Mouse (Mus musculus): ENCODE results near the gene Camkk1. TPM values are rescaled to one million over a fixed set of nuclear protein-coding genes. Genes with fewer than 3 reads are reported as not detected.
A peak's percentile ranks its signal among the peaks of the same experiment; 100 is the strongest.

Camkk1 gene
- 2.2 and 2.4 TPM in 2 replicates for polyA plus RNA-seq (2012; rRNA removed)

DNA sequence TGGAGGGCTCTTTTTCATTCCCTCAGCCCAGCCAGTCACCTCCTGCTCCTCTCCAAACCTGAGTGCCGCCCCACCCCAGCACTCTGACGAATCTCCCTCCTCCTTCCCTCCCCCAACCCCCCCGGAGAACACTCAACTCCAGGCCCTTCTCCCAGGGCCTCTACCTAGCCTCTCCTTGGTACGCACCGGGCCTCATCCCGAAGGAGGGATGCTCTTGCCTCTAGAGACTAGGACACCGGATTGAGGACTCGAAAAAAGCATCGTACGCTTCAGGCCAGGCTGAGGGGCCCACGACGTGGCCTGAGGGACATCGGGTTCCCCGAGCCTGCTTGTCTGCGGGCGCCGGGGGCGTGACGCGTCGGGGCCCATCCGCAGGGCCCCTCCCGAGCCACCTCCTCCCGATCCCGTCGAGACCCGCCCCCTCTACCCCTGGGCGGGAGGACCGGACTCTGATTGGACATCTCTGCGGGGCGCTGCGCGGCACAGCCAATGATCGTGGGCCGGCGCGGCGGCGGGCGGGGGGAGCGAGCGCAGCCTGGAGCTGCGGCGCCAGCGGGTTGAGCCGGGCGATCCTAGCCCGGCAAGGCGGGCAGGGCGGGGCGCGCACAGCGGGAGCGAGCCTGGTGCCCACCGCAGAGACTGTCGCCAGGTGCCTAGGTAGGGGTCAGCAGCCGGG, at the start of gene Camkk1:
TSS of gene Camkk1 (plus strand) at position 538 of the 676 bp plus-strand sequence.
- H3K4me3 ChIP-seq (ENCODE audit: extremely low read depth, insufficient read depth, insufficient read length): peak within 1 kb of the TSS; percentile 66
- H3K36me3 ChIP-seq (ENCODE audit: control insufficient read depth, insufficient read depth, low read length): no peaks in the 10 kb centered on the region
- peak; percentile 61 to 87 for DNase-seq (ENCODE audit: low read depth in 1 of 2, low spot score in 2 of 2)
- no peaks in the 10 kb centered on the region; the same call in 1 of the 2 replicates for H3K27me3 ChIP-seq (ENCODE audit: control insufficient read depth, insufficient read depth, low read length)
- no peak within 1 kb of the TSS for H3K27ac ChIP-seq (ENCODE audit: insufficient read depth, low read length)
- no peak for TF ChIP-seq CTCF (IDR thresholded peaks at IDR 0.05; ENCODE audit: extremely low read depth, insufficient read depth, insufficient read length, insufficient replicate concordance)
- WGBS: 4% methylated on average over 56 of the region's 57 CpGs
- peaks cover 18% of the 10 kb centered on the region for H3K4me1 ChIP-seq (ENCODE audit: control insufficient read depth, insufficient read depth, insufficient read length)

- TF ChIP-seq CTCF (IDR thresholded peaks at IDR 0.05; ENCODE audit: extremely low read depth, insufficient read depth, insufficient read length, insufficient replicate concordance): no peak
- TF ChIP-seq POLR2A (IDR thresholded peaks at IDR 0.05; ENCODE audit: low read depth, low read length): no peak
- Histone ChIP-seq H3K27ac (ENCODE audit: insufficient read depth, low read length) (no peak overlapping the region), H3K27me3 (ENCODE audit: control insufficient read depth, insufficient read depth, low read length) (no peaks in the 10 kb centered on the region), H3K4me1 (ENCODE audit: control insufficient read depth, insufficient read depth, insufficient read length) (no peaks in the 10 kb centered on the region), H3K4me3 (ENCODE audit: extremely low read depth, insufficient read depth, insufficient read length) (no peak overlapping the region), H3K36me3 (ENCODE audit: control insufficient read depth, insufficient read depth, low read length) (peaks cover 63% of the 10 kb centered on the region)
- no peak for DNase-seq (ENCODE audit: low read depth in 1 of 2, low spot score in 2 of 2)
- 89% methylated on average over 13 of the region's 13 CpGs for WGBS
Measured at GRCm38 (mm10) chr11:72974995-72975503, 43.8 kb upstream of the Camkk1 start.

DNA sequence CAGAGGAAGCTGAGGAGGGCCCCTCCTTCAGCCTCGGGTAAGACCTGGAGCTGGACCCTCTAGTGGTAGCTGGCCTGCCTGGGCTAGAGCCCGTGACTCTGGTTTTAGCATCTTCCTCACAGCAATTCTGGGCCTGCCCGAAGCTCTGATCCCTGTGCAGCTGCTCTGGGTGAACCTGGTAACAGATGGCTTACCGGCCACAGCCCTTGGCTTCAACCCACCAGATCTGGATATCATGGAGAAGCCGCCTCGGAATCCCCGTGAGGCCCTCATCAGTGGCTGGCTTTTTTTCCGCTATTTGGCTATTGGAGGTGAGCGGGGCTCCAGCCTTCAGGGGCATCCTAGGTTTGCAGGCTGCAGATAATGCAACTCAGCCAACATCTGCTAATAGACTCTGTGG, 36.3 kb upstream of the Camkk1 start:
- no peak for TF ChIP-seq CTCF (IDR thresholded peaks at IDR 0.05; ENCODE audit: extremely low read depth, insufficient read depth, insufficient read length, insufficient replicate concordance)
- no peak for TF ChIP-seq POLR2A (IDR thresholded peaks at IDR 0.05; ENCODE audit: low read depth, low read length)
- Histone ChIP-seq H3K4me3 (ENCODE audit: extremely low read depth, insufficient read depth, insufficient read length) (no peak overlapping the region), H3K4me1 (ENCODE audit: control insufficient read depth, insufficient read depth, insufficient read length) (no peaks in the 10 kb centered on the region; the same call in 1 of the 2 replicates), H3K27me3 (ENCODE audit: control insufficient read depth, insufficient read depth, low read length) (no peaks in the 10 kb centered on the region), H3K36me3 (ENCODE audit: control insufficient read depth, insufficient read depth, low read length) (peaks cover 49% of the 10 kb centered on the region), H3K27ac (ENCODE audit: insufficient read depth, low read length) (no peak overlapping the region)
- DNase-seq (ENCODE audit: low read depth in 1 of 2, low spot score in 2 of 2): no peak
- 90% methylated on average over 9 of the region's 9 CpGs for WGBS

- DNase-seq (ENCODE audit: low read depth in 1 of 2, low spot score in 2 of 2): peak in 1 of 2 experiments; percentile 31
- Histone ChIP-seq H3K27ac (ENCODE audit: insufficient read depth, low read length) (no peak overlapping the region), H3K4me3 (ENCODE audit: extremely low read depth, insufficient read depth, insufficient read length) (no peak overlapping the region), H3K36me3 (ENCODE audit: control insufficient read depth, insufficient read depth, low read length) (peaks cover 43% of the 10 kb centered on the region), H3K27me3 (ENCODE audit: control insufficient read depth, insufficient read depth, low read length) (no peaks in the 10 kb centered on the region), H3K4me1 (ENCODE audit: control insufficient read depth, insufficient read depth, insufficient read length) (no peaks in the 10 kb centered on the region; the same call in 1 of the 2 replicates)
- 82% methylated on average over 5 of the region's 5 CpGs for WGBS
- peak; percentile 48; the same call in 1 of the 2 replicates for TF ChIP-seq CTCF (IDR thresholded peaks at IDR 0.05; ENCODE audit: extremely low read depth, insufficient read depth, insufficient read length, insufficient replicate concordance)
- no peak for TF ChIP-seq POLR2A (IDR thresholded peaks at IDR 0.05; ENCODE audit: low read depth, low read length)
Measured at GRCm38 (mm10) chr11:72983283-72983682, 35.5 kb upstream of the Camkk1 start.

DNA sequence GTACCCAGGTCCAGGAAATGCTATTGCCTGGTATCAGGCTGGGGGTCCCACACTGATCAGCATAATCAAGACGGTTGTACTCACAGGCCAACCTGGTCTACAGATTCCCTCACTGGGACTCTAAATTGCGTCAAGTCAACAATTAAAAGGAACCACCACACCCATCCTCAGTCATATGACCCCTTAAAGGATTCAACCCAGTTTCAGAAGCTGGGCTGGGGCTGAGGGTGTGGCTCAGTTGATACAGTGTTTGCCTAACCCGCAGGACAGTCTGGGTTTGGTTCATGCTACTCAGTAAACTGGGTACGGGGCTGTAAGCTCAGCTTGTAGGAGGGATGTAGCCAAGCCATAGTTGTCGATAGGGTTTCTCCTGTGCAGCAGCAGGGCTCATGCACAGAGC, 32.1 kb upstream of the Camkk1 start:
- H3K36me3 ChIP-seq (ENCODE audit: control insufficient read depth, insufficient read depth, low read length): peaks cover 48% of the 10 kb centered on the region
- H3K27ac ChIP-seq (ENCODE audit: insufficient read depth, low read length): no peak overlapping the region
- H3K4me3 ChIP-seq (ENCODE audit: extremely low read depth, insufficient read depth, insufficient read length): no peak overlapping the region
- no peaks in the 10 kb centered on the region; the same call in 1 of the 2 replicates for H3K4me1 ChIP-seq (ENCODE audit: control insufficient read depth, insufficient read depth, insufficient read length)
- no peaks in the 10 kb centered on the region for H3K27me3 ChIP-seq (ENCODE audit: control insufficient read depth, insufficient read depth, low read length)
- TF ChIP-seq POLR2A (IDR thresholded peaks at IDR 0.05; ENCODE audit: low read depth, low read length) (no peak), CTCF (IDR thresholded peaks at IDR 0.05; ENCODE audit: extremely low read depth, insufficient read depth, insufficient read length, insufficient replicate concordance) (no peak)
- DNase-seq (ENCODE audit: low read depth in 1 of 2, low spot score in 2 of 2): no peak
- WGBS: 68% methylated on average over 5 of the region's 5 CpGs

DNA sequence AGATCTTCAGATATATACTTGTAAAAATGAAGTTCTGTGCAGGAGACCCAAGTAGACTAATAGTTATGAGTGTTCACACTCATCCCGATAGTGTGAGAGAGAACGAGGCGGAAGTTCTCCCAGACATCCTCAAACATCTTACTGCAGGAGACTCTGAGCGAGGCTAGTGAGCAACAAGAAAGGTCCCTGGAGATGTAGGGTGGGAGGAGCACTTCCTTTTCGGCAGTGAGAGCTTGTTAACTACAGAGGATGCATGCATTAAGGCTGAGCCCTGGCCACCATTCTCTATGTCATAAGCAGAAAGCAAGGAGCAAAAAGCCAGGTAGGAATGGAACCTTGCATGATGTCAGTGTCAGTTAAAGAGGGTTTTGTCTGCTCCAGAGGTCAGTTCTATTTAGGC, 31.6 kb upstream of the Camkk1 start:
- DNase-seq (ENCODE audit: low read depth in 1 of 2, low spot score in 2 of 2): peak in 1 of 2 experiments; percentile 23
- Histone ChIP-seq H3K36me3 (ENCODE audit: control insufficient read depth, insufficient read depth, low read length) (peaks cover 51% of the 10 kb centered on the region), H3K27ac (ENCODE audit: insufficient read depth, low read length) (no peak overlapping the region), H3K27me3 (ENCODE audit: control insufficient read depth, insufficient read depth, low read length) (no peaks in the 10 kb centered on the region), H3K4me1 (ENCODE audit: control insufficient read depth, insufficient read depth, insufficient read length) (no peaks in the 10 kb centered on the region; the same call in 1 of the 2 replicates), H3K4me3 (ENCODE audit: extremely low read depth, insufficient read depth, insufficient read length) (no peak overlapping the region)
- 46% methylated on average over 5 of the region's 5 CpGs for WGBS
- no peak for TF ChIP-seq POLR2A (IDR thresholded peaks at IDR 0.05; ENCODE audit: low read depth, low read length)

DNA sequence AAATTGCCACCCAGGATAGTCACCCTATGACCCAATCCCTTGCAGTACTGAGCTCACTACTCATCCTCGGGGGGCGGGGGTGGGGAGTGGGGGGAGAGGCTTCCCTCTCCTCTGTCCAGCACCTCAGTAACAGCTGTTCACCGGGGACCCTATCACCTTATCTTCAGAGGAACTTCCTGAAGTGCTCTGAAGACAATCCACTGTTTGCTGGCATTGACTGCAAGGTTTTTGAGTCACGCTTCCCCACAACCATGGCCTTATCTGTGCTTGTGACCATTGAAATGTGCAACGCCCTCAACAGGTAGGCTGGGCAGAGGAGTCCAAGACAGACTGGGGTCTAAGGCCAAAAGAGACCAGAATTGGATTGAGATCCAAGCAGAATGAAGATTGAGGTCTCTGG, 31.0 kb upstream of the Camkk1 start:
- WGBS: 70% methylated on average over 5 of the region's 5 CpGs

More for the DNA sequence above, 31.0 kb upstream of the Camkk1 start:
- peaks cover 49% of the 10 kb centered on the region for H3K36me3 ChIP-seq (ENCODE audit: control insufficient read depth, insufficient read depth, low read length)
- no peak for TF ChIP-seq POLR2A (IDR thresholded peaks at IDR 0.05; ENCODE audit: low read depth, low read length)
- no peak for TF ChIP-seq CTCF (IDR thresholded peaks at IDR 0.05; ENCODE audit: extremely low read depth, insufficient read depth, insufficient read length, insufficient replicate concordance)
- H3K27me3 ChIP-seq (ENCODE audit: control insufficient read depth, insufficient read depth, low read length): no peaks in the 10 kb centered on the region
- H3K27ac ChIP-seq (ENCODE audit: insufficient read depth, low read length): no peak overlapping the region
- DNase-seq (ENCODE audit: low read depth in 1 of 2, low spot score in 2 of 2): no peak
- H3K4me3 ChIP-seq (ENCODE audit: extremely low read depth, insufficient read depth, insufficient read length): no peak overlapping the region
- H3K4me1 ChIP-seq (ENCODE audit: control insufficient read depth, insufficient read depth, insufficient read length): no peaks in the 10 kb centered on the region; the same call in 1 of the 2 replicates

All from spleen, adult 2 months (tissue).